Mouse (Mus musculus) limb, embryonic 13.5 days (tissue): ENCODE results near the gene Emb. TPM values are rescaled to one million over a fixed set of nuclear protein-coding genes. Genes with fewer than 3 reads are reported as not detected.
"Not testable (repeated sequence)": the region's sequence is repeated elsewhere in the genome, so short reads cannot be mapped to it uniquely, and the experiment has no call there.

Source experiments
- ATAC-seq: fragments of 200-750 bp; cut with Nextera tagmentation; 2 replicates; pipeline ENCODE4 v1.8.0; 2017; ENCODE audit warnings: low read depth, moderate number of reproducible peaks, moderate TSS enrichment; ENCODE audit not compliant: low FRiP score
- H3K27ac ChIP-seq: fragments of 300-500 bp; sonication (generic); 2 replicates; pipeline ENCODE4 v1.5.1; 2015; ENCODE audit warnings: inconsistent platforms, mild to moderate bottlenecking, moderate library complexity
- H3K27me3 ChIP-seq: fragments of 300-500 bp; sonication (generic); 2 replicates; pipeline ENCODE4 v1.6.1; 2015; ENCODE audit warnings: mild to moderate bottlenecking, inconsistent platforms
- H3K36me3 ChIP-seq: fragments of 300-500 bp; sonication (generic); 2 replicates; pipeline ENCODE4 v1.6.1; 2015; ENCODE audit warnings: inconsistent platforms, mild to moderate bottlenecking, moderate library complexity
- H3K4me1 ChIP-seq: fragments of 300-500 bp; sonication (generic); 2 replicates; pipeline ENCODE4 v1.6.1; 2015; ENCODE audit warnings: inconsistent platforms
- H3K4me2 ChIP-seq: fragments of 300-500 bp; sonication (generic); replicated peaks from 2 replicates; pipeline ENCODE4 v1.6.1; 2015; ENCODE audit warnings: inconsistent platforms, mild to moderate bottlenecking, moderate library complexity
- H3K4me3 ChIP-seq: fragments of 300-500 bp; sonication (generic); 2 replicates; pipeline ENCODE4 v1.5.1; 2015; ENCODE audit warnings: moderate library complexity, mild to moderate bottlenecking, inconsistent platforms
- H3K9ac ChIP-seq: fragments of 300-500 bp; sonication (generic); 2 replicates; pipeline ENCODE4 v1.6.1; 2015; ENCODE audit warnings: mild to moderate bottlenecking, inconsistent platforms
- H3K9me3 ChIP-seq: fragments of 300-500 bp; sonication (generic); 2 replicates; pipeline ENCODE4 v1.6.1; 2016; ENCODE audit warnings: inconsistent platforms
- WGBS: fragments of 180-500 bp; shearing (Covaris S2); methylation state at CpG from one replicate; pipeline ENCODE4 v1.1.7; 2015; 5-methylcytosine and 5-hydroxymethylcytosine counted together
- polyA plus RNA-seq: library from polyadenylated mRNA; unstranded; fragments of >200 nt; fragmentation: Nextera tagmentation; extraction: Ambion mirVana; gene quantifications from 2 replicates; pipeline ENCODE4 v1.2.1, GENCODE M21; 2015

Gene Emb
- 16.9 and 19.9 TPM in 2 replicates for polyA plus RNA-seq

DNA sequence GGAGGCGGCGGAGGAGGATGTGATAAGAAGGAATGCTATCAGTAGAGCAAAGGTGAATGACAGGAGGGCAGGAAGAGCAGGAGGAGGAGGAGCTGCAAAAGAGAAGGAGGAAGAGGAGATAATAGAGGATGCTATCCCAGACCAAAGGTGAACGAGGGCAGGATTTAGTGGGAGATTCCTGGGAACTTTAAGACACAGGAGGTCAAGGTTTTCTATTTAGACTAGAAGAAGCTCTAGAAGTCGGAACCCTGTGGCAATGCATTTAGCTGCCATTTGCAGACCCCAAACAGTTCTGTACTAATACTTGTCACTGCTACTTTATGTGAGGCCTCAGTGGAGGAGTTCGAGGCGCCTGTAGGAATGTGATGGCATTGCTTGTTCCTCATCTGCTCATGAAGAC is at the start of gene Emb:
TSS of gene Emb (plus strand) at position 301 of the 400 bp plus-strand sequence.
- ATAC-seq = no peak
- Histone ChIP-seq H3K9me3 (no peaks in the 10 kb centered on the region), H3K4me1 (no peaks in the 10 kb centered on the region), H3K9ac (no peak within 1 kb of the TSS), H3K27me3 (no peaks in the 10 kb centered on the region), H3K27ac (no peak within 1 kb of the TSS), H3K4me3 (no peak within 1 kb of the TSS), H3K4me2 (no peak within 1 kb of the TSS), H3K36me3 (no peaks in the 10 kb centered on the region)
- WGBS = 83% methylated on average over 6 of the region's 6 CpGs

DNA sequence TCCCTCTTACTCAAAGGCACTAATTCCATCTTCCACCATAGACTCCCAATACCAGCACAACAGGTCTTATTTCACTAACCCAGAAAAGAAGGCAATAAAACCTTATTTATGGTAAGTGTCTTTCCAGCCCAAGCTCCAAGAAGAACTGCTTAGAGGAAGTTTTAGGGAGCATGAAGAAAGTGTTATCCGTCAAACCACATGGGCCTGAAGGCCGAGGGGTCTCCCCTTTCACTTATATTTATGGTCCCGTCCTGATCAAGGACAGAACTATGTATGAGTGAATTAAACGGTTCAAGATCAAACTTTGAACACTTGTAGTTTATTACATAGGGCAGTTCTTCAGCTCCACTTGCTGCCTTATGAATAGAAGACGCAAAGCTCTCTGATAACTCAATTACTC is 44.4 kb upstream of the Emb start:
- 73% methylated on average over 5 of the region's 5 CpGs for whole genome bisulfite sequencing
- Histone ChIP-seq H3K4me2 (no peak overlapping the region), H3K4me1 (no peaks in the 10 kb centered on the region), H3K9ac (no peak overlapping the region), H3K4me3 (no peak overlapping the region), H3K36me3 (no peaks in the 10 kb centered on the region), H3K9me3 (0 out of 2 replicates have a peak, but pooled peaks cover 5% of the 10 kb centered on the region), H3K27me3 (no peaks in the 10 kb centered on the region), H3K27ac (no peak overlapping the region)
- ATAC-seq = no peak

DNA sequence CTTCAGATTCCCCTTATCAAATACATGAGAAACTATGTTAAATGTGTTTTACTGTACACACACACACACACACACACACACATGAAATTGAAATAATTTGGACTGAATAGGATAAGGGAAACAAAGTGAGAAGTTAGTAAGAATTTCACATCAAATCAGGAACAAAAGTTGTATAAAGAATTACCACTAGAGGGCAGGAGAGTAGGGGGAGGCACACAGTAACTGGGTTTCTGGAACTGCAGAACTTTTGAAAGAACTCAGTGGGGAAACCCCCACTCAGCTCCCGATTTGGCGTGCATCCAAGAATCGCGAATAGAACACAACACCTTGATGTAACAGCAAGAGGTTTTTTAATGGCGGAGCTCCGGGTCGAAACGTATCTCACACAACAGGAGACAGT is 43.3 kb upstream of the Emb start:
- Histone ChIP-seq H3K4me2 (no peak overlapping the region), H3K9ac (no peak overlapping the region), H3K27ac (no peak overlapping the region), H3K4me1 (no peaks in the 10 kb centered on the region), H3K27me3 (no peaks in the 10 kb centered on the region), H3K9me3 (0 out of 2 replicates have a peak, but pooled peaks cover 5% of the 10 kb centered on the region), H3K4me3 (no peak overlapping the region), H3K36me3 (no peaks in the 10 kb centered on the region)
- WGBS = 85% methylated on average over 8 of the region's 8 CpGs
- no peak for ATAC-seq

DNA sequence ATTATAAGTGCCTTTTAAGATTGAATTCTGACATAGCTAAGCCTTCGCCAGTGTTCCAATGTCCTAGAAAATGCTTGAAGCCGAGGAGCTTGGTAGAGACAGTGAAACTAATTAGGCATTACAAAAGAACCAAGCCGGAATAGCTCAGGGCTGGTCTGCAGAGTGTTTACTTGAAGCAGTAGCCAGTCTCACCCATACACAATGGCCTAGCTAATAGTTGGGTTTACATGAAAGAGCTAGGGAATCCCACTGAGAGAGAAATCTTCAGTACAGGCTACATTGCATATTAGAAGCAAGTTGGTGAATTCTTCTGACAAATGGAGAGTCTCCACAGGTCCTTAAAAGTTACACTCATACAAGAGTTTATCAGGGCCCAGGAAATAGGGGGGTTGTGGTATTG is 27.4 kb upstream of the Emb start:
- H3K27ac ChIP-seq, H3K4me3 ChIP-seq, H3K9ac ChIP-seq, H3K4me1 ChIP-seq, H3K9me3 ChIP-seq, ATAC-seq, H3K4me2 ChIP-seq, H3K27me3 ChIP-seq, H3K36me3 ChIP-seq: not testable (repeated sequence)
- WGBS = 71% methylated on average over 3 of the region's 3 CpGs

DNA sequence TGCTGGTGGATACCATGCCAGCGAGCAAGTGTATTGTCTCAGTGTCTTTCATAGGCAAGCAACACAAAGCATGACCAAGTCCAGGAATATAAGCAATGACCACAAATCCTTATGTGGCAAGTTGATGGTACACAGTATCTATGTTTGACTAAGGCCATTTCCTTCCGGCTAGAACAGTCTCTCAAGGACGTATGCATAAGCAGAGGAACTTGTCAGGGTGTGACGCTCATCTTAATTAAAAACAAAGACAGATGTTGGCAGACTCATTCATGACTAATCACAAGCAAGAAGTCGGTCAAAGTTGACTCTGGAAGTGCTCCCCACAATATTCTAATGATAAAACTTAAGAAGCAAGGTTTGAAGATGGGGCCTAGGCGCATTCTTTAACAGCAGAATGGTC is 25.0 kb upstream of the Emb start:
- no peak overlapping the region for H3K4me3 ChIP-seq
- no peak for ATAC-seq
- no peak overlapping the region for H3K27ac ChIP-seq
- H3K9ac ChIP-seq = no peak overlapping the region
- H3K9me3 ChIP-seq = no peaks in the 10 kb centered on the region
- no peaks in the 10 kb centered on the region for H3K27me3 ChIP-seq
- 79% methylated on average over 6 of the region's 6 CpGs for WGBS
- no peak overlapping the region for H3K4me2 ChIP-seq
- H3K36me3 ChIP-seq = no peaks in the 10 kb centered on the region
- no peaks in the 10 kb centered on the region for H3K4me1 ChIP-seq

DNA sequence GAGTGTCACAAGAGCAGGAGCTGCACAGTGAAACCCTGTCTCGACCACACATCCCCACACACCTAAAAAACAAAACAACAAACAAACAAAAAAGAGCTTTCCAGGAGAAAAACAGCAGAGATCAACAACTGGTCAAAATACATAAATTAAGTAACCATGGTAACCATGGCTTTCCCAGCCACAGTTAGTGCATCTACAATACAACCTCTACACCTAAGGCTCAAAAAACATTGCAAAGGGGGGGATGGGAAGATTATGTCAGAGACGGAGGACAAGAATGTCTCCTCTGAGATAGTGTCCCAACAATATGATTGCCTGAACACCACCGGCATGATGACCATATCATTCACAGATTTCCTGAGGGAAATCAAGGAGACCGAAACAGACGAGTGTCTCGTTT is 23.0 kb upstream of the Emb start:
- WGBS = 90% methylated on average over 6 of the region's 6 CpGs

DNA sequence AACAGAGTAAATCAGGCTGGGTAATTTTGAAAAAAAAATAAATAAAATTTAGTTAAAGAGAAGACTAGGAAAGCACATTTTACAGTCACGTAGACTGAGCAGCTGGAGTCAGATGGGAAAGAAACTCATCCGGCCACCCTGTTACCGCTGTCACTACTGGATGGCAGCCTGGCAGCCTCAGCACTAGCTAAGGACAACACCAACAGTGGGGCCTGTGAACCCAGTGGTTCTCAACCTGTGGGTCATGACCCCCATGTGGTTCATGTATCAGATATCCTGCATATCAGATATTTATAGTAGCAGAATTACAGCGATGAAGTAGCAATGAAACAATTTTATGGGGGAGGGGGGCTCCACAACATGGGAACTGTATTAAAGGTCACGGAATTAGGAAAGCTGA is 16.2 kb upstream of the Emb start:
- WGBS = 78% methylated on average over 5 of the region's 5 CpGs

More for the DNA sequence above, 23.0 kb upstream of the Emb start:
- H3K9ac ChIP-seq = no peak overlapping the region
- no peaks in the 10 kb centered on the region for H3K4me1 ChIP-seq
- ATAC-seq = no peak
- H3K27ac ChIP-seq = no peak overlapping the region
- no peaks in the 10 kb centered on the region for H3K27me3 ChIP-seq
- H3K4me3 ChIP-seq = no peak overlapping the region
- H3K36me3 ChIP-seq = no peaks in the 10 kb centered on the region
- H3K4me2 ChIP-seq = no peak overlapping the region
- H3K9me3 ChIP-seq = no peaks in the 10 kb centered on the region

DNA sequence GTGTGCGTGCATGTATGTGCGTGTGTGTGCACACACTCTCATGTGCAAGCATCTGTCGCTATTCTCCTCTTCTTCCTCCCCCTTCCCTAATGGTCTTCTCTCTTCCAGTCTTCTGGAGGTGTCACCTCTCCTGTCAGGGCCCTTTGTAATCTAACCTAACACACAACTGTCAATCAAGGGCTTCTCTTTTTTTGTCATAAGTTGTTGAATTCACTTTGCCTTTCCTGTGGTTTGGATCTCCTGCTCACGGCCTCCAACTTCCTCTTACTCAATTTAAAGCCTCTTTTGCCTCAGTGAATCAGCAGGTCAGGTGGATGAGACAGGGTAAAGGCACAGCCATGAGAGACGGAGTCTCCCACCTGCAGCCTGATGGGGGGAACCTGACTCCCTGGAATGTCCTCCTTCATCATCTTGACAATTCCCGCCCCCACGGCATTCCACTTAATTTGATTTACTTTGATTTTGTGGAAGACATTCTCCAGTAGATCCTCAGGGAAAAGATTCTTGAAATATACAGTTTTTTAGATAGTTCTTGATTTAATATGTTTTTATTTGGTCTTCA is 14.8 kb upstream of the Emb start:
- Histone ChIP-seq H3K36me3 (no peaks in the 10 kb centered on the region), H3K9ac (no peak overlapping the region), H3K4me3 (no peak overlapping the region), H3K27ac (no peak overlapping the region), H3K27me3 (no peaks in the 10 kb centered on the region), H3K9me3 (no peaks in the 10 kb centered on the region), H3K4me1 (no peaks in the 10 kb centered on the region), H3K4me2 (no peak overlapping the region)
- 69% methylated on average over 7 of the region's 7 CpGs for WGBS
- no peak for ATAC-seq

More for the DNA sequence above, 16.2 kb upstream of the Emb start:
- H3K4me1 ChIP-seq = no peaks in the 10 kb centered on the region
- H3K9ac ChIP-seq = no peak overlapping the region
- no peak for ATAC-seq
- H3K36me3 ChIP-seq = no peaks in the 10 kb centered on the region
- no peaks in the 10 kb centered on the region for H3K9me3 ChIP-seq
- no peaks in the 10 kb centered on the region for H3K27me3 ChIP-seq
- H3K4me3 ChIP-seq = no peak overlapping the region
- H3K4me2 ChIP-seq = no peak overlapping the region
- H3K27ac ChIP-seq = no peak overlapping the region

DNA sequence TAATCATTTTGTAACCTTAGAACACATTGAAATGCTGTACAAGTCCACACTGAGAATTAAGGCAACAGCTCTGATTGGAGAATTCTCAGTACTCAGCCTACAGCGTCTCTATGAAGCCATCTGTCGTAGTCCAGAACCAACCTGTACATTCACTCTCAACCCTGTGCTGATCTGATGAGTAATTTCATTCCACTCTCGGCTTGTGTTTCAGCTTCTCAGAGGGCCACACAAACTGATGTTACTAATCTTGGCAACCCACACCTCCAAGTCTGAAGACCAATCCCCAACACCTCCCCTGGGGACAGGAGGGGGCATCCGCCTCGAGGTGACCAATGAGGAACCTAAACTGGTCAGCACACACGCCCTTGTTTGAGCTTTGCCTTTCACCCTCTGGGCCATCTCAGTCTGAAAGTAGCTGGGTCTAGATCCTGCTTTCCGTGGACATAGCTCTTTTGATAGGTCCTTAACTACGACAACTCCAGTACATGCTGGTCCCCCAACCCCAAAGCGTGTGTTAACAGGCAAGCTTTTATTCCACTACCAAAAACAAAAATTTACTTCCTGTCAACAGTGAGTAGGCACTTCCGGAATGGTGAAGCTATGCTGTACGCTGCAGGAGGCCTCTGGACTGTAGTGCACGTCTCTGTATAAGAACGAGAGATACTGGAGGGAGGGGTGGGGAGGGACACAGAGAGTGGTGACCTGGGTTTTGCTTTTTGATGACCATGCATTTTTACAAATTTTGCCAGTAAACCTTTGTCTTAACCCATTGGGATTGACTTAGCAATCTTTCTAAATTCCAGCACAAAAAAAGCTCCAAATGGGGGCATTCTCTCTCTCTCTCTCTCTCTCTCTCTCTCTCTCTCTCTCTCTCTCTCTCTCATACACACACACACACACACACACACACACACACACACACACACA is 12.5 kb upstream of the Emb start:
- H3K9ac ChIP-seq = no peak overlapping the region
- 84% methylated on average over 13 of the region's 13 CpGs for WGBS
- no peak for ATAC-seq

DNA sequence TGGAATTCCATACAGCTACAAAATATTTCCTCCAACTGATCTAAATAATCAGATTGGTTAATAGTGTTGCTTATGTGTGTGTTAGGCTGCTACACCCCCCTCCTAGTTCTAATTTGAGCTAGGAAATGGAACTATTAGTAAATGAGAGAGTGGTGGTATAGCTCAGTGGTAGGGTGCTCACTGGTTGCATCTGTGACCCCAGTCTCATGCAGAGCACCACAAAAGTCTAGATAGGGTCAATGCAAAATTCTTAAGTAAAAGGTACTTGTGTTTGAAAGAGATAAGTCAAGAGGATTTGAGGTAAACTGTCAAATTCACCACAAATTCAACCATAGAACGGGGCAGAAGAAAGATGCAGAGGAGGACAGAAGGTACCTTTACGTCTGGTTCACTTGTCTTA is 10.7 kb upstream of the Emb start:
- ATAC-seq = no peak
- no peaks in the 10 kb centered on the region for H3K36me3 ChIP-seq
- no peak overlapping the region for H3K4me2 ChIP-seq
- H3K27ac ChIP-seq = no peak overlapping the region
- no peak overlapping the region for H3K4me3 ChIP-seq
- H3K27me3 ChIP-seq = no peaks in the 10 kb centered on the region
- H3K4me1 ChIP-seq = no peaks in the 10 kb centered on the region
- WGBS = 91% methylated on average over 2 of the region's 2 CpGs
- H3K9me3 ChIP-seq = no peaks in the 10 kb centered on the region
- no peak overlapping the region for H3K9ac ChIP-seq

More for the DNA sequence above, 12.5 kb upstream of the Emb start:
- Histone ChIP-seq H3K4me2 (no peak overlapping the region), H3K27me3 (no peaks in the 10 kb centered on the region), H3K4me3 (no peak overlapping the region), H3K9me3 (no peaks in the 10 kb centered on the region), H3K27ac (no peak overlapping the region), H3K36me3 (no peaks in the 10 kb centered on the region), H3K4me1 (no peaks in the 10 kb centered on the region)

DNA sequence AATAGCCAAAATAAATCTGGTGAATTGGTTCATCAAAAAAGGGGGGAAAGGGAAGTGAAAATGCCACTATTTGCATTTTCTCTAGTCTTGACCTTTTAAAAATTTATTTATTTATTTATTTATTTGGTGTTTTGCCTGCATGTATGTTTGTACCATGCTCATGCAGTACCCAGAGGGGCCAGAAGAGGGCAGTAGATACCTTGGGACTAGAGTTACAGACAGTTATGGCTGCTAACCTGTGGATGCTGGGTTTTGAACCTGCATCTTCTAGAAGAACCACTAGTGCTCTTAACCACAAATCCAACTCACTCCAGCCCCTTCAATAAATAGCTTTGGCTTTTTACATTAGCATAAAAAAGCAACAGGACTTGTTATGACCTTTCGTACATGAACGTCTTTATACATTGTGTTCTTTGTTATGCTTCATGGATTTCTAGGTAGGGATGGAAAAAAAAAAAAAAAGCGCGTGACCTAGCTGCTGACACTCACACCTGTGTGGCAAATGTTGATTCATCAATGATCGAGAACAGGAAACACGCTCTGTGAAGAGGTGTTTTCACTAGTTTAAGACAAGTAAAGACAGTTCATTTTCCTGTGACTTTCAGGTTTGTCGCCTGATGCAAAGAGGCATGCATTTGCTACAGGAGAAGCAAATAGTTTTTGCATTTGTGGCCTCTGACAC is 9.8 kb upstream of the Emb start:
- no peak overlapping the region for H3K4me3 ChIP-seq
- H3K4me2 ChIP-seq = no peak overlapping the region
- WGBS = 90% methylated on average over 7 of the region's 7 CpGs
- no peaks in the 10 kb centered on the region for H3K4me1 ChIP-seq
- H3K9me3 ChIP-seq = no peaks in the 10 kb centered on the region
- H3K36me3 ChIP-seq = no peaks in the 10 kb centered on the region
- H3K27ac ChIP-seq = no peak overlapping the region
- no peak overlapping the region for H3K9ac ChIP-seq
- no peak for ATAC-seq
- H3K27me3 ChIP-seq = no peaks in the 10 kb centered on the region

DNA sequence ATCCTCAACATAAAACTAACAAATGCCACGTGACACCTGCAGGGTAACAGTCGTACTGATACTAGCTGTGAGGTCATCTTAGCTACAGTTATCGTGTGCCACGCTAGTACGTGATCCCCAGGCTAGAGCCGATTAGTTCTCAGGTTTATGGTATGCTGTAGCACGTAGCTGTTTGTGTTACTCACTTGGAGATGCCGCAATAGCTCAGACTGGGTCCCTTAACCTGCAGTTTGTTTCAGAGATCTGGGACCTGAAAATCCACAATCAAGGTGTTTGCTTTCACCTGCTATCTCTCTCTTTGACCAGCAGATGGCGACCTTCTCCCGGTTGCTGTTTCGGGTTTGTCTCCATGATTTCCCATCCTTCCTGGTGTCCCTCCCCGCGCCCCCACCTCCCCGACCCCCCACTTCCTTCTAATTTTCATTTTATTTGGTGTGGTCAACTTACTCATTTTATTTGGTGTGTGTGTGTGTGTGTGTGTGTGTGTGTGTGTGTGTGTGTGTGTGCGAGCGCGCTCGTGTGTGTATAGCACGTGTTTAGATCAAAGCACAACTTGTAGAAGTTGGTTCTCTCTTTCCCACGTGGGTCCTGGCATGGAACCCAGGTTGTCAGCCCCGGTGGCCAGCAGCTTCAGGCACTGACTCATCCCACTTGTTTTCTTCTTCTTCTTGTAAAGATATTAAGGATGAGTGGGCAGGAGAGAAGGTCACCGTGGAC is 5.4 kb upstream of the Emb start:
- Histone ChIP-seq H3K9ac (no peak overlapping the region), H3K27ac (no peak overlapping the region), H3K36me3 (no peaks in the 10 kb centered on the region), H3K4me1 (no peaks in the 10 kb centered on the region), H3K4me2 (peak overlapping the region; percentile 19; the same call in 1 of the 2 replicates), H3K4me3 (no peak overlapping the region), H3K9me3 (no peaks in the 10 kb centered on the region), H3K27me3 (no peaks in the 10 kb centered on the region)
- peak; percentile 64; the same call in 1 of the 2 replicates for ATAC-seq
- WGBS = 41% methylated on average over 22 of the region's 22 CpGs
